Mouse (Mus musculus) A20 (cell line): ENCODE measurements around the gene Gm45713.
"Not testable (repeated sequence)": the region's sequence is repeated elsewhere in the genome, so short reads cannot be mapped to it uniquely, and the experiment has no call there.

Source experiments
- DNase-seq: peaks from one replicate; pipeline ENCODE4 v3.0.0-alpha.2; 2011; ENCODE audit warnings: low read depth, low spot score

The Gm45713 gene

GRCm38 (mm10) chr7:45141914-45142313 is 5.9 kb upstream of the Gm45713 start:
- no peak for DNase-seq

- no peak for DNase-seq
Measured at GRCm38 (mm10) chr7:45141319-45141718, 5.3 kb upstream of the Gm45713 start.

- no peak for DNase-seq
Measured at GRCm38 (mm10) chr7:45139904-45140723, 4.1 kb upstream of the Gm45713 start.

DNA sequence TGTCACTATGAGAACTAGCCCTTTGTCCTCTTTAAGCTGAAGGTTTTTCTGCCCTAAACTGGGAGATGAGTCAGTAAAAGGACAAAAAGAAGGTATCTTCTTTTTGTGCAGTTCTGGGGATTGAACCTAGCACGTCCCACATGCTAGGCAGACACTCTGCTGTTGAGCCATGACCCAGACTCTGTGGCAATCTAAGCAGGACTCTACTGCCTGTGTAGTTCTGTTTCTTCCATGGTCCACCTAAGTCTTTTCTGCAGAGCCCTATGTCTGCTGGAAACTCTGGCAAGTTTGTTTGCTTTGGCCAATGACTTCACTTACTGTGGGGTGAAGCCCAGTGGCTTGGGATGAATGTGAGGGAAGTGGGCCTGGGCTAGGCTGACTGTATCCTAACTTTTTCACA is 2.4 kb upstream of the Gm45713 start:
- no peak for DNase-seq

DNA sequence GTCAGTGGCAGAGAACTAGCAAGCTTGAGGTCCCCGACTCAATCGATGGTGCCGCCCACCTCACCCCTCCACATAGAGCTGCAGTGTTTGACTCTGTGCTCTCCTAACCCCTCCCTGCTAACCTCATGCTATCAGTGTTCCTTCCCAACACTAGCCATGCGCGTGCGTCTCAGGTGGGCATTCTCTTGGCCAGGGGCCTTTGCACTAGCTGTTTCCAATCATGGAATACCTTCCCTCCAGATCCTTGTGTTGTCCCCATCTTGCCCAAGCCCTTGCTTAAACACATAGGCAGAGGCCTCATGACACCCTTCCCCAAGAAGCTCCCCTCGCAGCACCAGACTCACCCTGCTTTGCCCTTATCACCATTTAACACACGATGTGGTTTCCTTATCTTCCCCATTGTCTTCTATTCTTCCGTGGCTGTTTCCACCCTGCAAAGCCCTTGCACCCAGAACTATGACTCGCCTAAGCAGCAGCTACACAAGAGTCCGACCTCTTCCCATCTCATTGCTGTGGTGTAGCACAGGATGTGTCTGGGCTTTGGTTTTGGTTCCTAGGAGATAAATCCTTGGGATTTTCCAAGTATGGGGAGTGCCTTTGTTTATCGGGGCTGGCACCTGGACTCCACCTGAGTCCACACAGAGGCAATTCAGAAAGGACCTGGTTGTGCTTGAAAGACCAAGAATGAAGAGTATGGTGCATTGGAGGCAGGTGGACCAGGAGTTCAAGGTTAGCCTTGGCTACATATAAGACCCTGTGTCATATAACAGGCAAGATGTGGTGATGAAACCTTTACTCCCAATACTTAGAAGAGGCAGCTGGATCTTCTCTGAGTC is 1.4 kb upstream of the Gm45713 start:
- DNase-seq: no peak

GRCm38 (mm10) chr7:45135370-45135769 is 661 bp downstream of the Gm45713 start:
- DNase-seq: no peak

DNA sequence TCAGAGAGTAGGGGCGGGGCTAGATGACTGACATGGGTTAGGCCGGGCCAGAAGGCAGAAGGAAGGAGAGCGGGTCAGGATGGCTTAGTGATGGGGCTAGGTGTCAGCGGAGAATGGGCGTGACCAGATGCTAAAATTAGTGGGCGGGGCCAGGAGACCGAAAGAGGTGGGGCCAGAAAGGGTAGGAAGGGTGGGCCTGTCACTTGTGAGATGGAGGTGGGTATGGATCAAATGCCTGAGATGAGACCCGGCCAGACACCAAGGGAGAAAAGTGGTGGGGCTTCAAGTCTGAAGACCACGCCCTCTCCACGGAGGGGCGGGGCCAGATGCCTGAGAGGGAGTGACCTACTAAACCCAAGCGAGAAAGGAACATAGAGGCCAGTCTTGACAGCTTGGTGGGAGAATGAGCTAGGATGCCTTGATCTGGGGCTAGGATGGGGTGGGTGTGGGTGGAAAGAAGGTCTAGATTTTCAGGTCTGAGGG is 1.4 kb downstream of the Gm45713 start:
- peak; percentile 77 for DNase-seq

GRCm38 (mm10) chr7:45133446-45134159 is 2.4 kb downstream of the Gm45713 start:
- peak; percentile 50 for DNase-seq

DNA sequence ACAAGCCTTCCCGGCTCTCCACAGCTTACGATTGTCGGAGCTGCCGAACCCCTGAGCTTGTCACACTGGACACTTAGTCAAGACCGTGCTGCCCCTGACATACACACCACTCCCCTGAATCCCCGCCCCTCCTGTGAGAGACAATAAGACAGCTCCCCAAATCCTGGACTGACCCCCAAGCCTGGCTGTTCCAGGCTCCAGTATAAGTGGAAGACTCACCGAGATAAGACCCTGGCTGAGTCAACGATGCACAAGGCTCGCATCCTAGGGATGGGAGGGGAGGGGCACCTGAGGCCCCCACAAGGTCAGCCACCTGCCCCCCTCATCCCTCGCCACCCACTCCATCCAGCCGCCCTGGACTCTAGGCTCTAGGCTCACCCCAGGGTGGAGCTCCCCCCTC is 4.2 kb downstream of the Gm45713 start:
- no peak for DNase-seq

DNA sequence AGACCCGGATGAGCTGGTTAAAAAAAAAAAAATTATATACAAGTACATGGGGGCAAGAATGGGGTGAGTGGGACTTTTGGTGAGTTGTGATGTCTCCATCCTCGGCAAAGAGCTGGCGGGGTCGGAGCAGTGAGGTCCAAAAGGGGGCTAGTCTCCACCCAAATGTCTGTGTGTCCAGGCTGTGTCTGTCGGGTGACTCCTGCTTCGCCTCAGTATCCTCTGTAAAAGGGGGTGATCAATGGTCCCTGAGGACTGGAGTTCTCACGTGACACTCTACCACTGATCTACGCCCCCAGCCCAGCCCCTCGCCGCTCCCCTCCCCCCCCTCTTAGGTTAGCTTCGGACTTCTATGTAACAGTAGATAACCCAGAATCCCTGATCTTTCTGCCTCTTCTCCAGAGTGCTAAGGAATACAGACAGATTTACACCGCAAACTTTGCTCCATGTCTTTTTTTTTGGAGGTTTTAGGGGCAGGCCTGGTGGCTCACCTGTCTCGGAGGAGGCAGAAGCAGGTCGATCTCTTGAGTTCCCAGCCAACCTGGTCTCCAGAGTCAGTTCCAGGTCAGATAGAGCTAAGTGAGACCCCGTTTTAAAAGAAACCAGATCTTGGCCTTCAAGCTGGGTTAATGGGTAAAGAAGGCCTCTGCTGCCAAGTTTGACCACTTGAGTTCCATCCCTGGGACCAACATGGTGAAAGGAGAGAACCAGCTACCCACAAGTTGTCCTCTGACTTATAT is 6.1 kb downstream of the Gm45713 start:
- no peak for DNase-seq

- no peak for DNase-seq
Measured at GRCm38 (mm10) chr7:45129318-45129717, 6.7 kb downstream of the Gm45713 start.

DNA sequence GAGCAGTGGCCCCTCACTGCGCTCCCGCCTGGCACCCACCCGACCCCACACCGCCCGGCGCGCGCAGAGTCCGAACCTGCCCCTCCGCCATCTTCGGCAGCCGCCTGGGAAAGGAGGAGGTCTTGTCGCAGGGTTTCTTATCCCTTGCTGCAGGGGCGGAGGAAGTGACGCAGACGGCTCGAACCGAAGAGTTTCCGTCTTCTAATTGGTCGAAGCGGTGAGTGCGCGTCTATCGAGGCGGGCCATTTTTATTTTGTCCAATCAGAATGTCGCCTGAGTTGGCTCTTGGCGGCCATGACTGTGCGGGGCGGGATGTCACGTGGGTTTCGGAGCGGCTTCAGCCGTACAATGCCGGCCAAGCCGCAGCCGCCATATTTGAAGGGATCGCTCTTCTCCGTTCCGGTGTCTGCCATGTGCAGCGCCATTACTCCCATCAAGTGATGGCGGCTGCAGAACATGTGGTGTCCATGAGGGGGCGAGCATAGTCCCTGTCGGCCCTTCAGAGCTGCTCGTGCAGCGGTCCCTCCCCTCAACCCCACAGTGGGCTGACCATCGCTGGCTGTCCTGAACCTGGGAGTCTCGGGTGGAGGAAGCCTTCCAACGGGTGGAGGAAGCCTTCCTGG is 7.3 kb downstream of the Gm45713 start, which contains the start of gene Rpl13a:
TSS of gene Rpl13a (minus strand) at position 138 of the 623 bp plus-strand sequence.
- peak; percentile 99 for DNase-seq

DNA sequence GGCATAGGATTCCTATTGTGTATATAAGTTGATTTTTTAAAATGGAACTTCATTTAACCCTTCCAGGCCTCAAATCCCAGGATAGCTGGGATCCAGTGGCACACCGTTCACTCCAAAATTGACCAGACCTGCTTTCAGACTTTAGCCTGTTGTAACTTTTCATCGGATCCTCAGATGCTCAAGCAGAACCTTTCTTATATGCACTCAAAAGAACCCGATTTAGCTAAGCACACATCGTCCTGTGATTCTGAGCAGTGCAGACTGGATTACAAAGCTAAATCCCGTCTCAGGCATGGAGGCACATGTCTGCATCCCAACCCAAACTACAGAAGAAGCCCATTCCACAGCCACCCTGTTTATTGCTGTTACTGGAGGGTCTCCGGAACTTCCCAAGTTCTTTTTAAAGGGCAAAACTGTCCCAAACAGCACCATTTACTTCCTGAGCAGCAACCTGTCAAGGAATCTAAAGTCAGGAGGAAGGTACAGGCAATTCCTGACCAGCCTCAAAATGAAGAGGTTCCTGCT is 8.3 kb downstream of the Gm45713 start:
- DNase-seq: no peak

DNA sequence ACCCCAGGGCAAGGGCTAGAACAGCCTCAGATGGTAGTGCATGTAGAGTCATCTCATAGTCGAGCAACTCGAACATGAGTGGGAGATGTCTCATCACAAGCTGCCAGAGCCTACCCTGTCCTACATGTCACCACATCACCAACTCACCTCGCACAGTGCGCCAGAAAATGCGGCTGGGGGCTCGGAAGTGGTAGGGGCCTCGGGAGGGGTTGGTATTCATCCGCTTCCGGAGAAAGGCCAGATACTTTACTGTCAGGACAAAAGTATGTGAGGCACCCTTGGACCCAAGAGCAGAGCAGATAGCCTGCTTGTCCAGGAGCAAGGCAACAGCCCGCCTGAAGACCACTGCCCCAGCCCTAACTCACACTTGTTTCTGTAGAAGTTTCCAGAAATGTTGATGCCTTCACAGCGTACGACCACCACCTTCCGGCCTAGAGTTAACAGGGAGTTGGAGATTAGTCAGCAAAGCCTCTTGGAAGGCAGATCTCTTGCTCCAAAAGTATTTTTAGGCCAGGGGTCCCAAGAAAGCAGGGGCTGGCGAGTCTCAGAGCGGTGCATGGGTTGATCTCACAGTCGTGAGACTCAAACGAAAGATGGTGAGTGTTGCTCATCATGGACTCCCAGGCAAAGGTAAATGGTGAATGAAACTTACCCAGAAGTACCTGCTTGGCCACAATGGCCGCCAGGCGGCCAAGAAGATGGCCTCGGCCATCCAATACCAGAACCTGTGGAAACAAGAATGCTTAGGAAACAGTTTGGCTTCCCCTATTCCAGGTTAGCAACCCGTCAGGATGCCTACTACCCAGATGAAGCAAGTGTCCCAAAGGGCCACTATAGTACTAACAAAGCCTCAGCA is 9.0 kb downstream of the Gm45713 start:
- DNase-seq: peak; percentile 54

DNA sequence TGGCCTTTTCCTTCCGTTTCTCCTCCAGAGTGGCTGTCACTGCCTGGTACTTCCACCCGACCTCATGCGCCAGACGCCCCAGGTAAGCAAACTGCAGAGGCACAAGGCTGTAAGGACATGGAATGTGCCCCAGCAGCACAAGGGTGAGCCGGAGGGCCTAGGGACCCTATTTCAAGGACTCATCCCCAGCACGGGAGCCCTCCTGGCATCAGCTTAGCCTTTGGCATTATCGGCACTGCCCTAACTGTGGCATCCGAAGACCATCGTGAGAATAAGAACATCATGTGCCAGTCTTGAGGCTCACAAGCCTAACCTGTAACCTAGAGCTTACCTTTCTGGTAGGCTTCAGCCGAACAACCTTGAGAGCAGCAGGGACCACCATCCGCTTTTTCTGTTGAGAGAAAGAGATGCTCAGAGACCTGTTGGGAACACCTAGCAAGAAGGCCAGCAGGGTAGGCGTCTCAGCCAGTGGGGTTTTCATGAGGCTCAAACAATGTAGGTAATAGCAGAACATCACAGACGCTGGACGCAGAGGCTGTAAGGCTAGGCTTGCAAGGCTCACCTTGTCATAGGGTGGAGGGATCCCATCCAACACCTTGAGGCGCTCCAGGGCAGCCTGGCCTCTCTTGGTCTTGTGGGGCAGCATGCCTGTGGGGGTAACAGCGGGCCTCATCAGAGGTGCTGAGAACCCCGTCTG is 9.7 kb downstream of the Gm45713 start:
- DNase-seq: peak; percentile 26

- not testable (repeated sequence) for DNase-seq
Measured at GRCm38 (mm10) chr7:45125649-45126048, 10.4 kb downstream of the Gm45713 start.

DNA sequence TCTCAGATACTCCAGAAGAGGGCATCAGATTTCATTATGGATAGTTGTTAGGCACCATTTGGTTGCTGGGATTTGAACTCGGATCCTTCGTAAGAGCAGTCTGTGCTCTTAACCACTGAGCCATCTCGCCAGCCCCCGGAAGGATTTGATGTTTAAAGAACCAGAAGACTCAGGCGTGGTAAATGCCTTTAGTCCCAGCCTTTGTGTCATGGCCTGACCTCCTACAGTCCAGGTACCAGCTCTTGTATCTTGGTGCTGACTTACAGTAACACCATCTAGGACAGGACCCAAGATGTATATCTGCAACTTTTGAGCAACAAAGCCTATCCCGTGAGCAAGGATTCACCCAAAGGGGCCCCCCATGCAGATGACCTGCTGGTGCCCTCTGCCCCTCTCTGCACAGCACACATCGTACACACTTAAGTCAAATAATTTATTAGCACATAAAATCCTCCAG is 10.9 kb downstream of the Gm45713 start:
- peak; percentile 85 for DNase-seq

DNA sequence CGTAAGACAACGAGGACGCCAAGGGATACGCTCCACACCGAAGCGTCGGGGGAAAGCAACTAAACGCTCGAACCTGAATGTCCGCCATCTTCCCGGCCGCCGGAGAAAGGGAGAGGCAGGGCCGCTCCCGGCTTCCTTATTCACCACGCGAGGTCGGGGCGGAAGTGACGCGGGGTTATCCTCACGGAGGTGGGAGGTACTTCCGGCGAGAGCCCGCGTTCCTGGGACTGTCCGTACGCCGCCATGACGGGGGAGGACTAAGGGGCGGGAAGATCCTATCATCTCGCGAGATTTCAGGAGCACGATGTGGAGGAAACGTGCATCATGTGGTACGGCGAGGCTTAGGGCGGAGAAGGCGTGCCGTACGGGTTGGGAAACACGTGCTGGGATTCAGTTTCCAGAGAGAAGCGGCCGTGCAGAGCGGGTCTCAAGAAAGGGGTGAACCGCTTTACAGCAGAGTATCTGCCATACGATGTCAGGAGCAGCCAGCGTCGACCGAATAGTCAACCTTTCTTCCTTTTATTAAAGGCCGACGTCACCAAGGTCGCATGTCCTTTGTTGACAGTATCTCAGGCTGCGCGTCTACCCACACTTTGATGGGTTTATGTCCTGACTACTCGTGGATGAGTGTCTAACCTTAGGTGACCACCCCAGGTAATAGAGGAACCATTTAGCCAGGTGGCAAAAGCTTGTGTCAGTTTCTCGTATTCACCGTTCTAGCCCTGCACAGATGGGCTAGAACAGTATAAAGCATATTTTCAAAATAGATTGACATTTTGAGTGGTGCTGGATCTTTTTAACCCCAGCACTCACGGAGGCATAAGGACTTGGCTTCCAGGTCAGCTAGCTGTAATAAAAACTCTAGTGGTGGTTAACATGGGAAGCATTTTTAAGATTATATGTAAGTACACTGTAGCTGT is 11.5 kb downstream of the Gm45713 start, which contains the start of gene Rps11:
TSS of gene Rps11 (minus strand) at position 216 of the 920 bp plus-strand sequence.
- peak; percentile 100 for DNase-seq
